ENCODE assay signal across 8 mouse cellular contexts in the genomic region with DNA sequence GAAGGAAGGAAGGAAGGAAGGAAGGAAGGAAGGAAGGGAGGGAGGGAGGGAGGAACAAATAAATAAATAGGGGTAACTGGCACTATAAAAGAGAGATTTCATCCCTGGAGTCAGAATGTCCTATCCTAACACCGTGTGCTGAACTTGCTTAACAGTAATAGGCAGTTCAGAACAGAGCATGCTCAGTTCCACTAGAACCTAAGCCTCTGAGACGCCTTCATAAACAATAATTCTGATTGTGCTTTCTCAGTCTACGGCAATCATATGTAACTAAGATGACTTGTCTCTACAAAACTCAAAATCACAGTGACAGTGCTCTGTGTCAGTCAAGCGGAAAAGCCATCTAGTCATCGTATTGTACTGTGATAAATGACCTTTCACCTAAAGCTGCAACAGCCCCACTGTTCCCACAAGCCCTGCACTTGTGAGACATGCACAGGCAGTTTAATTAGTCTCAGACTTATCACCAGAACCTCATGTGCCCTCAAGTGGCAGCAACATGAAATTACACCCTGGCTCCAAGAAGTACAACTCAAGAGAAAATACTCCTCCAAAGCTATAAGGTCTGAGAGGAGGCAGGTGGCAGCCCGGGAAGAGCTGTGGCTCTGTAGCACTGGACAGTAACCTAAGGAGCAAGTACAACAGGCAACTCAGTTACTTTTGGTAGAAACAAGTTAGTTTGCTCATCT. TPM values are rescaled to one million over a fixed set of nuclear protein-coding genes. Genes with fewer than 3 reads are reported as not detected.
DNase-seq lines count a peak whose midpoint lies in the region; ATAC-seq lines count a peak whose summit lies in the region.

No protein-coding gene starts in this region.

- no peaks in the 10 kb centered on the region for H3K4me1 ChIP-seq in hindbrain, embryonic 11.5 days (replicated peaks; ENCODE audit: control insufficient read depth, insufficient read depth, low read length)

- H3K36me3 ChIP-seq in hindbrain, embryonic 11.5 days (ENCODE audit: control insufficient read depth, insufficient read depth, low read length): no peaks in the 10 kb centered on the region; the same call in 1 of the 2 replicates

- peak; percentile 73 for DNase-seq in layer of hippocampus, adult 11-12 months (ENCODE audit: low spot score)
- DNase-seq in layer of hippocampus, adult 9-10 months (ENCODE audit: low spot score): no peak
- DNase-seq in c-Kit-negative CD71-positive TER-119-positive erythroid progenitor cells, embryonic 14.5 days (ENCODE audit: low read depth, low spot score): peak; percentile 47
- peak; percentile 77 for DNase-seq in hindbrain, embryonic 11.5 days (ENCODE audit: low spot score)
- DNase-seq in layer of hippocampus, postnatal 10 days (ENCODE audit: low spot score in 2 of 2): peak; percentile 71 to 79
- DNase-seq in skeletal muscle tissue, adult 2 months (ENCODE audit: low read depth, low spot score): peak; percentile 70

- H3K27ac ChIP-seq in hindbrain, embryonic 11.5 days (ENCODE audit: low read depth, low read length): no peak overlapping the region

- H3K4me3 ChIP-seq in hindbrain, embryonic 11.5 days (ENCODE audit: low read depth, low read length): no peak overlapping the region

- no peak overlapping the region for H3K9ac ChIP-seq in hindbrain, embryonic 11.5 days (ENCODE audit: low read depth, low read length)

- H3K4me2 ChIP-seq in hindbrain, embryonic 11.5 days (replicated peaks; ENCODE audit: low read depth, low read length): no peak overlapping the region

- 50% methylated on average over 6 of the region's 6 CpGs for WGBS in hindbrain, embryonic 11.5 days

- H3K27me3 ChIP-seq in hindbrain, embryonic 11.5 days (ENCODE audit: control insufficient read depth, insufficient read depth, low read length): no peaks in the 10 kb centered on the region

- H3K9me3 ChIP-seq in hindbrain, embryonic 11.5 days (ENCODE audit: control insufficient read depth, low read length): no peaks in the 10 kb centered on the region

- ATAC-seq in erythroid progenitor cell, adult 5-6 weeks (replicated peaks; ENCODE audit: low FRiP score, poor library complexity, severe bottlenecking): peak; percentile 76
- ATAC-seq in hindbrain, embryonic 11.5 days (ENCODE audit: low FRiP score): peak; percentile 90
- ATAC-seq in megakaryocyte progenitor cell, adult 5-6 weeks (replicated peaks; ENCODE audit: poor library complexity): peak; percentile 87

RNA-seq across cellular contexts. Expression of a gene that starts 17.8 kb away (rescaled TPM):
- 22.0 and 24.7 TPM in 2 replicates for total RNA-seq in erythroid progenitor cell, adult 5-6 weeks (2015; ENCODE audit: low replicate concordance)
- total RNA-seq in erythroid progenitor cell, adult 5-6 weeks (2017; ENCODE audit: low replicate concordance): 15.7 and 21.9 TPM in 2 replicates
- 31.8 and 32.0 TPM in 2 replicates for polyA plus RNA-seq in hindbrain, embryonic 11.5 days (2014; fragmentation: Nextera tagmentation; extraction: Ambion mirVana)
- total RNA-seq in layer of hippocampus, postnatal 10 days (2021): 10 to 100 TPM; 24.7 to 28.7 TPM
- 71.6 and 72.0 TPM in 2 replicates for total RNA-seq in megakaryocyte progenitor cell, adult 5-6 weeks (2015)
- 35.4 and 42.0 TPM in 2 replicates for total RNA-seq in megakaryocyte progenitor cell, adult 5-6 weeks (2017)
